Mouse (Mus musculus): ENCODE results near the gene Nlrp10. TPM values are rescaled to one million over a fixed set of nuclear protein-coding genes. Genes with fewer than 3 reads are reported as not detected.

Gene Nlrp10
- polyA plus RNA-seq, 1 experiment: 0.04 TPM

- H3K36me3 ChIP-seq (replicated peaks; ENCODE audit: low read length): no peaks in the 10 kb centered on the region
- no peaks in the 10 kb centered on the region for H3K27me3 ChIP-seq (replicated peaks)
- TF ChIP-seq GATA1 (IDR thresholded peaks at IDR 0.05; ENCODE audit: borderline replicate concordance, low read length) (no peak), FLI1 (IDR thresholded peaks at IDR 0.05; ENCODE audit: low read length) (no peak)
- no peak overlapping the region for H3K4me3 ChIP-seq (replicated peaks)
- H3K4me1 ChIP-seq: peaks cover 24% of the 10 kb centered on the region
- H3K9me3 ChIP-seq: no peaks in the 10 kb centered on the region
Observed at GRCm38 (mm10) chr7:108927043-108927442, 2.9 kb downstream of the Nlrp10 start.

- no peak for TF ChIP-seq GATA1 (IDR thresholded peaks at IDR 0.05; ENCODE audit: borderline replicate concordance, low read length)
- no peak for TF ChIP-seq FLI1 (IDR thresholded peaks at IDR 0.05; ENCODE audit: low read length)
- Histone ChIP-seq H3K4me1 (no peaks in the 10 kb centered on the region), H3K4me3 (replicated peaks) (no peak overlapping the region), H3K36me3 (replicated peaks; ENCODE audit: low read length) (no peaks in the 10 kb centered on the region), H3K27me3 (replicated peaks) (no peaks in the 10 kb centered on the region), H3K9me3 (no peaks in the 10 kb centered on the region)
Observed at GRCm38 (mm10) chr7:108903969-108904368, 26.0 kb downstream of the Nlrp10 start.

- no peaks in the 10 kb centered on the region for H3K9me3 ChIP-seq
- no peaks in the 10 kb centered on the region for H3K27me3 ChIP-seq (replicated peaks)
- no peaks in the 10 kb centered on the region for H3K36me3 ChIP-seq (replicated peaks; ENCODE audit: low read length)
- no peaks in the 10 kb centered on the region for H3K4me1 ChIP-seq
- no peak within 1 kb of the TSS for H3K4me3 ChIP-seq (replicated peaks)
- TF ChIP-seq GATA1 (IDR thresholded peaks at IDR 0.05; ENCODE audit: borderline replicate concordance, low read length) (no peak), FLI1 (IDR thresholded peaks at IDR 0.05; ENCODE audit: low read length) (no peak)
Observed at GRCm38 (mm10) chr7:108894320-108894719, 35.7 kb downstream of the Nlrp10 start, which contains the start of gene Olfr519. Gene Olfr519, minus strand, starts transcription at chr7:108894420.

GRCm38 (mm10) chr7:108884906-108885305, 45.1 kb downstream of the Nlrp10 start, which contains the start of gene Olfr518:
Gene Olfr518, minus strand, starts transcription at chr7:108885006.
- TF ChIP-seq GATA1 (IDR thresholded peaks at IDR 0.05; ENCODE audit: borderline replicate concordance, low read length) (no peak), FLI1 (IDR thresholded peaks at IDR 0.05; ENCODE audit: low read length) (no peak)
- Histone ChIP-seq H3K4me3 (replicated peaks) (no peak within 1 kb of the TSS), H3K36me3 (replicated peaks; ENCODE audit: low read length) (no peaks in the 10 kb centered on the region), H3K9me3 (no peaks in the 10 kb centered on the region), H3K4me1 (no peaks in the 10 kb centered on the region), H3K27me3 (replicated peaks) (no peaks in the 10 kb centered on the region)

GRCm38 (mm10) chr7:108872279-108872678, 57.7 kb downstream of the Nlrp10 start, which contains the start of gene Olfr517:
Gene Olfr517, minus strand, starts transcription at chr7:108872379.
- H3K4me1 ChIP-seq: no peaks in the 10 kb centered on the region
- no peaks in the 10 kb centered on the region for H3K36me3 ChIP-seq (replicated peaks; ENCODE audit: low read length)
- no peaks in the 10 kb centered on the region for H3K9me3 ChIP-seq
- H3K27me3 ChIP-seq (replicated peaks): no peaks in the 10 kb centered on the region
- TF ChIP-seq GATA1 (IDR thresholded peaks at IDR 0.05; ENCODE audit: borderline replicate concordance, low read length) (no peak), FLI1 (IDR thresholded peaks at IDR 0.05; ENCODE audit: low read length) (no peak)
- no peak within 1 kb of the TSS for H3K4me3 ChIP-seq (replicated peaks)

Other genes starting within 250 kb of the Nlrp10 start
- gene Olfr512, start 216.9 kb downstream of the Nlrp10 start, polyA plus RNA-seq (2012; ENCODE audit: insufficient read depth, low replicate concordance): 0.15 TPM in 1 of 2 replicates, not detected in the other
- not detected in 2 replicates for gene Olfr513, start 179.2 kb downstream of the Nlrp10 start, polyA plus RNA-seq (2012; ENCODE audit: insufficient read depth, low replicate concordance)
- not detected in 2 replicates for gene Olfr514, start 104.2 kb downstream of the Nlrp10 start, polyA plus RNA-seq (2012; ENCODE audit: insufficient read depth, low replicate concordance)
- gene Olfr516, start 79.6 kb downstream of the Nlrp10 start, polyA plus RNA-seq (2012; ENCODE audit: insufficient read depth, low replicate concordance): not detected in 2 replicates
- not detected in 2 replicates for gene Olfr517, start 57.8 kb downstream of the Nlrp10 start, polyA plus RNA-seq (2012; ENCODE audit: insufficient read depth, low replicate concordance)
- gene Olfr518, start 45.2 kb downstream of the Nlrp10 start, polyA plus RNA-seq (2012; ENCODE audit: insufficient read depth, low replicate concordance): 0.12 TPM in 1 of 2 replicates, not detected in the other
- not detected in 2 replicates for gene Olfr519, start 35.8 kb downstream of the Nlrp10 start, polyA plus RNA-seq (2012; ENCODE audit: insufficient read depth, low replicate concordance)
- gene Eif3f, start 4.2 kb upstream of the Nlrp10 start, polyA plus RNA-seq (2012; ENCODE audit: insufficient read depth, low replicate concordance): 351 and 1,291 TPM in 2 replicates
- gene Tub, start 20.2 kb upstream of the Nlrp10 start, polyA plus RNA-seq (2012; ENCODE audit: insufficient read depth, low replicate concordance): 0.83 TPM in 1 of 2 replicates, not detected in the other
- gene Ric3, start 153.2 kb upstream of the Nlrp10 start, polyA plus RNA-seq (2012; ENCODE audit: insufficient read depth, low replicate concordance): 0.31 TPM in 1 of 2 replicates, not detected in the other
- 0.58 TPM in 1 of 2 replicates, not detected in the other for gene Lmo1, start 245.0 kb upstream of the Nlrp10 start, polyA plus RNA-seq (2012; ENCODE audit: insufficient read depth, low replicate concordance)

All from megakaryocyte, embryonic 14.5 days (primary cell).